Mouse (Mus musculus) ES-Bruce4 (cell line): ENCODE results near the gene Shmt1. TPM values are rescaled to one million over a fixed set of nuclear protein-coding genes. Genes with fewer than 3 reads are reported as not detected.
"Not testable (repeated sequence)": the region's sequence is repeated elsewhere in the genome, so short reads cannot be mapped to it uniquely, and the experiment has no call there.

ENCODE experiments used
- H3K27ac ChIP-seq: 2 replicates; pipeline ENCODE4 v1.5.1; 2012; ENCODE audit warnings: low read length, inconsistent platforms; ENCODE audit not compliant: insufficient read depth
- H3K27me3 ChIP-seq: 2 replicates; pipeline ENCODE4 v1.6.1; 2012; ENCODE audit warnings: mild to moderate bottlenecking, low read length, inconsistent platforms; ENCODE audit not compliant: control insufficient read depth, poor library complexity, insufficient read depth, severe bottlenecking
- H3K36me3 ChIP-seq: 2 replicates; pipeline ENCODE4 v1.6.1; 2012; ENCODE audit warnings: inconsistent platforms, mild to moderate bottlenecking, low read length, moderate library complexity; ENCODE audit not compliant: control insufficient read depth, poor library complexity, insufficient read depth, severe bottlenecking
- H3K4me1 ChIP-seq: one replicate; pipeline ENCODE4 v1.8.1; 2011; ENCODE audit warnings: low read length; ENCODE audit not compliant: control insufficient read depth, insufficient read depth
- H3K4me3 ChIP-seq: 2 replicates; pipeline ENCODE4 v1.5.1; 2011; ENCODE audit warnings: low read depth, mild to moderate bottlenecking, low read length
- H3K9ac ChIP-seq: 2 replicates; pipeline ENCODE4 v1.6.1; 2012; ENCODE audit warnings: low read depth, mild to moderate bottlenecking, inconsistent platforms; ENCODE audit not compliant: poor library complexity, severe bottlenecking
- H3K9me3 ChIP-seq: replicated peaks from 2 replicates; pipeline ENCODE4 v1.6.1; 2012; ENCODE audit warnings: mild to moderate bottlenecking, low read length, inconsistent platforms; ENCODE audit not compliant: control insufficient read depth, poor library complexity, insufficient read depth, severe bottlenecking
- CTCF ChIP-seq: IDR thresholded peaks from one replicate; pipeline ENCODE4 v1.8.1; 2011; ENCODE audit warnings: low read depth, low read length
- EP300 ChIP-seq: IDR thresholded peaks from 2 replicates; pipeline ENCODE4 v1.6.1; 2011; ENCODE audit warnings: low read depth, low read length; ENCODE audit not compliant: insufficient read depth
- POLR2A ChIP-seq: IDR thresholded peaks from one replicate; pipeline ENCODE4 v1.8.1; 2011; ENCODE audit warnings: low read length; ENCODE audit not compliant: insufficient read depth
- polyA plus RNA-seq: library from polyadenylated mRNA; stranded (reverse); fragments of >200 nt; gene quantifications from 2 replicates; pipeline ENCODE4 v1.2.4, GENCODE M21; 2011; ENCODE audit warnings: low read depth; ENCODE audit not compliant: missing spikeins, insufficient read depth, insufficient read length

Shmt1 gene
- polyA plus RNA-seq: 99.2 and 113 TPM in 2 replicates

- not testable (repeated sequence) for H3K4me1 ChIP-seq, H3K9me3 ChIP-seq, H3K27me3 ChIP-seq, H3K36me3 ChIP-seq
- peak within 1 kb of the TSS; percentile 76 for H3K4me3 ChIP-seq
- peak within 1 kb of the TSS; percentile 22 for H3K27ac ChIP-seq
- peak within 1 kb of the TSS; percentile 50 for H3K9ac ChIP-seq
Measured at GRCm38 (mm10) chr11:60811618-60812017, at the start of gene Shmt1. TSS of gene Shmt1 (minus strand) at chr11:60811718.

GRCm38 (mm10) chr11:60856587-60856986 is 45.1 kb upstream of the Shmt1 start:
- TF ChIP-seq EP300 (no peak), CTCF (no peak), POLR2A (no peak)
- Histone ChIP-seq H3K9ac (no peak overlapping the region), H3K36me3 (peaks cover 22% of the 10 kb centered on the region), H3K27me3 (no peaks in the 10 kb centered on the region), H3K27ac (no peak overlapping the region), H3K4me3 (no peak overlapping the region), H3K9me3 (no peaks in the 10 kb centered on the region), H3K4me1 (no peaks in the 10 kb centered on the region)

- Histone ChIP-seq H3K9ac (no peak overlapping the region), H3K36me3 (peaks cover 18% of the 10 kb centered on the region; the same call in 1 of the 2 replicates), H3K4me3 (no peak overlapping the region)
Measured at GRCm38 (mm10) chr11:60845415-60845814, 33.9 kb upstream of the Shmt1 start.

GRCm38 (mm10) chr11:60843412-60843811 is 31.9 kb upstream of the Shmt1 start:
- Histone ChIP-seq H3K27ac (no peak overlapping the region), H3K9me3 (no peaks in the 10 kb centered on the region), H3K4me1 (peaks cover 6% of the 10 kb centered on the region), H3K27me3 (no peaks in the 10 kb centered on the region), H3K9ac (no peak overlapping the region), H3K36me3 (peaks cover 12% of the 10 kb centered on the region; the same call in 1 of the 2 replicates), H3K4me3 (no peak overlapping the region)
- TF ChIP-seq EP300 (no peak), POLR2A (no peak), CTCF (no peak)

More at GRCm38 (mm10) chr11:60845415-60845814, 33.9 kb upstream of the Shmt1 start:
- Histone ChIP-seq H3K27ac (no peak overlapping the region), H3K27me3 (no peaks in the 10 kb centered on the region), H3K9me3 (no peaks in the 10 kb centered on the region), H3K4me1 (peaks cover 6% of the 10 kb centered on the region)
- TF ChIP-seq POLR2A (no peak), EP300 (no peak), CTCF (no peak)

- Histone ChIP-seq H3K4me3 (no peak overlapping the region), H3K27ac (peak overlapping the region; percentile 90)
Measured at GRCm38 (mm10) chr11:60841467-60842200, 30.1 kb upstream of the Shmt1 start.

GRCm38 (mm10) chr11:60837644-60838406 is 26.3 kb upstream of the Shmt1 start:
- no peak overlapping the region for H3K9ac ChIP-seq
- TF ChIP-seq CTCF (no peak), EP300 (no peak), POLR2A (no peak)
- H3K4me1 ChIP-seq: peaks cover 4% of the 10 kb centered on the region
- H3K27me3 ChIP-seq: no peaks in the 10 kb centered on the region
- H3K4me3 ChIP-seq: no peak overlapping the region
- no peaks in the 10 kb centered on the region for H3K36me3 ChIP-seq
- H3K27ac ChIP-seq: 0 out of 2 replicates have a peak overlapping the region, but pooled peaks have one; percentile 58
- no peaks in the 10 kb centered on the region for H3K9me3 ChIP-seq

More at GRCm38 (mm10) chr11:60841467-60842200, 30.1 kb upstream of the Shmt1 start:
- Histone ChIP-seq H3K9ac (0 out of 2 replicates have a peak overlapping the region, but pooled peaks have one; percentile 16), H3K4me1 (peaks cover 6% of the 10 kb centered on the region), H3K9me3 (no peaks in the 10 kb centered on the region), H3K36me3 (peaks cover 11% of the 10 kb centered on the region; the same call in 1 of the 2 replicates), H3K27me3 (no peaks in the 10 kb centered on the region)
- TF ChIP-seq POLR2A (no peak), EP300 (no peak), CTCF (no peak)
